Mouse (Mus musculus) right cerebral cortex, postnatal 36 days (tissue): Measurements from ENCODE around the gene Ing3.
A peak's percentile ranks its signal among the peaks of the same experiment; 100 is the strongest.

ENCODE experiments used
- DNase-seq, 2 experiments: peaks; one replicate each; pipeline ENCODE4 v3.0.0; 2022; ENCODE audit warnings: low spot score in 2 of 2, mixed read lengths in 1 of 2

Gene Ing3

GRCm38 (mm10) chr6:21949226-21949731, at the start of gene Ing3:
Gene Ing3 (plus strand): TSS chr6:21949571.
- DNase-seq, result peak; percentile 99

GRCm38 (mm10) chr6:21909720-21910119, 39.7 kb upstream of the Ing3 start:
- DNase-seq, result no peak

GRCm38 (mm10) chr6:21910804-21911203, 38.6 kb upstream of the Ing3 start:
- no peak for DNase-seq

GRCm38 (mm10) chr6:21916591-21916990, 32.8 kb upstream of the Ing3 start:
- no peak for DNase-seq

- no peak for DNase-seq
Measured at GRCm38 (mm10) chr6:21924150-21924549, 25.2 kb upstream of the Ing3 start.

- DNase-seq, result no peak
Measured at GRCm38 (mm10) chr6:21937981-21938635, 11.3 kb upstream of the Ing3 start.

- peak; percentile 98 for DNase-seq
Measured at GRCm38 (mm10) chr6:21949771-21950448, 539 bp downstream of the Ing3 start.

GRCm38 (mm10) chr6:21950676-21951075, 1.3 kb downstream of the Ing3 start:
- DNase-seq, result no peak

- no peak for DNase-seq
Measured at GRCm38 (mm10) chr6:21955468-21955867, 6.1 kb downstream of the Ing3 start.

GRCm38 (mm10) chr6:21958922-21959321, 9.6 kb downstream of the Ing3 start:
- no peak for DNase-seq

GRCm38 (mm10) chr6:21959909-21960308, 10.5 kb downstream of the Ing3 start:
- DNase-seq, result no peak

- no peak for DNase-seq
Measured at GRCm38 (mm10) chr6:21977532-21977931, 28.2 kb downstream of the Ing3 start.

GRCm38 (mm10) chr6:21981114-21981513, 31.7 kb downstream of the Ing3 start:
- DNase-seq, result no peak

GRCm38 (mm10) chr6:21984990-21985731, 35.8 kb downstream of the Ing3 start:
- peak in 1 of 2 experiments; percentile 20 for DNase-seq

- no peak for DNase-seq
Measured at GRCm38 (mm10) chr6:21985732-21986540, 36.6 kb downstream of the Ing3 start, which contains the start of gene Cped1. Gene Cped1 (plus strand): TSS chr6:21985916.

GRCm38 (mm10) chr6:21986660-21987331, 37.4 kb downstream of the Ing3 start:
- no peak for DNase-seq

GRCm38 (mm10) chr6:21987554-21987953, 38.2 kb downstream of the Ing3 start:
- no peak for DNase-seq

GRCm38 (mm10) chr6:21988296-21988695, 38.9 kb downstream of the Ing3 start:
- DNase-seq, result no peak

GRCm38 (mm10) chr6:21989081-21989480, 39.7 kb downstream of the Ing3 start:
- DNase-seq, result no peak

GRCm38 (mm10) chr6:21990181-21991135, 41.1 kb downstream of the Ing3 start:
- DNase-seq, result no peak
